Mouse (Mus musculus) thymus, adult 18-20 months (tissue): ENCODE measurements around the gene Hepacam2.
A peak's percentile ranks its signal among the peaks of the same experiment; 100 is the strongest.
"Not testable (repeated sequence)": the region's sequence is repeated elsewhere in the genome, so short reads cannot be mapped to it uniquely, and the experiment has no call there.

ENCODE experiments used
- DNase-seq, 2 experiments: peaks; one replicate each; pipeline ENCODE4 v3.0.0; 2022; ENCODE audit warnings: mixed read lengths in 2 of 2

Hepacam2 gene

DNA sequence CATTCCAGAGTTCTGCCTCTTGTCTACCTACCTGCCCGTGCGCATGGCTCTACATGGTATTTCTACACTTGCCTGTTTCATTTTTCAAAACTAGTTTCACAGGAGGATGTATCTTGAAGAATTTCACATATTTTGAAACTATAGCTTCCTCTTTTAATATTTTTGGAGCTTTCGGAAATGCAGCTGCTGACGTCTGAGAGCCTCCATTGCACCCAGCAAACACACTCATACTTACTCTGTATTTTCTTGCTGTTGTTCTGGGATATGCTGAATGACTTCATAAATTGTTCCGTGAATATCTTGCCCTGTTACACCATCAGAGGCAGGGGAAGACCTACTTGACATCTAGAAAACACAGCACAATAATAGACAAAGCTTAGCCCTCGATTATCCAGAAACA, 35.1 kb downstream of the Hepacam2 start:
- DNase-seq = no peak

DNA sequence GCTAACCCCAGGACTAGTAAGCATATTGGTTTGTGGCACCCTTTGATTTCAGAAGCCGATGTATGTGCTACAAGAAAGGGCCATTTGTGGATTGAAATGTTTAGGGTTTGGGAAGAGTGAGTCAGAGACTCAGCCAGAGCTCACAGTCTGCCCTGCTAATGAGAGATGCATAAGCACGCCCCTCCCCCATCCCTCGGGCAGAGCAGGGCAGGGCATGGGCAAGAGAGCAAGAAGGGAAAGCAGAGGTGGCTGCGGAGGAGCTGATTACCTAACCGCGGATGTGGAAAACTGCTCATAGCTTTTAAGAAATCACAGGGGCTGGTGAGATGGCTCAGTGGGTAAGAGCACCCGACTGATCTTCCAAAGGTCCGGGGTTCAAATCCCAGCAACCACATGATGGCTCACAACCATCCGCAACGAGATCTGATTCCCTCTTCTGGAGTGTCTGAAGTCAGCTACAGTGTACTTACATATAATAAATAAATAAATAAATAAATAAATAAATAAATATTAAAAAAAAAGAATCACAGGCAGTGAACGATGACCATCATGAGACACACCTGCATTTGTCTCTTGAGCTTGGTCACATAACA, 42.1 kb downstream of the Hepacam2 start:
- no peak for DNase-seq

DNA sequence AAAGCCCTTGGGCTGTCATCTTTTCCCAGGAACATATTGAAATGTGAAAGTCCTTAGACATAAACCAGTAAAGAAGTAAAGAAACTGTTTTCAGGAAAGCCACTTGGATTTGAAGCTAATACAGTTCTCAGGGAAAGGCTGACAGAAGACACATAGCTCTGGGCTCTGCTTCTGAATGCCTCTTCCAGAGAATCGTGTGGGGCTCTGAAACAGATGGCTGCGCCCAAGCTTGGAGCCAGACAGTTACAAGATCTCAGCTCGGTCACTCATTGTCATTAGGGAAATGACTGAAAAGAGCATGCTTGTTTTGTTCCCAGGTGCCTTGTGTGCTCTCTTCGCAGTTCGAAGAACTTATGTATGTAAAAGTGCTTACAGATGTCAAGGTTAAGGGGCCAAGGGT, 43.7 kb downstream of the Hepacam2 start:
- no peak for DNase-seq

DNA sequence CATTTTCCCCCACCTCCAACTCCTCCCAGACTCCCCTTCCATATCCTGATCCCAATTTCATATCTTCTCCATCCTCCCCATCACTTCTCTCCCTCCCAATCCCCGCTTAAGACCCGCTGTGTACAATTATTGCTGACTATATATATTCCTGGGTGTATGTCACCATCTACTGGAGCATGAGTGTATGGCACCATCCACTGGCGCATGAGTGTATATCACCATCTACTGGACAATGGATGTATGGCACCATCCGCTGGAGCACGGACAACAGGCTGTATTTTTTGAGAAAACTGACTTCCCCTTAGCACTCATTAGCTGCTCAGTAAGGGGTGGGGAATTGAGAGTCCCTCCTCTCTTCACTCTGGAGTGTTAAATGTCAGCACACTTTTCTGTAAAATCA, 50.7 kb downstream of the Hepacam2 start:
- DNase-seq = peak; percentile 11 to 35

DNA sequence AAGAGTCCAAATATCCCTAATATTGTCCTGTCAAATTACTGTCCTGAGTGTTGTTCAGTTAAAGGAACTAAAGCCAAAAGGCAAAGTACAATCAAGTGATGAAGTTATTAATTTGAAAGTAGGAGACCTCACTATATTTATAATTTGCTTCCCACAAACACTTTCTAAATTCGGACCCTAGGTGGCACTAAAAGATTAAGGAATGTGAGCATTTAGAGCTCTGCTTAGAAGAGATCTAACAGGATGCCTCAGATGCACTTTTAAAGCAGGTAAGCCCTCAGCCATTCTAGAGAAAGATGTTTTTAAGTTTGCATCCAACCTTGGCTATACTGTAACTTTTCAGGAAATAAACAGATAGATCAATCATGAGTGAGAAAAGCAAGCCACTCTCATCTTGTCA, 54.2 kb downstream of the Hepacam2 start:
- DNase-seq = no peak

DNA sequence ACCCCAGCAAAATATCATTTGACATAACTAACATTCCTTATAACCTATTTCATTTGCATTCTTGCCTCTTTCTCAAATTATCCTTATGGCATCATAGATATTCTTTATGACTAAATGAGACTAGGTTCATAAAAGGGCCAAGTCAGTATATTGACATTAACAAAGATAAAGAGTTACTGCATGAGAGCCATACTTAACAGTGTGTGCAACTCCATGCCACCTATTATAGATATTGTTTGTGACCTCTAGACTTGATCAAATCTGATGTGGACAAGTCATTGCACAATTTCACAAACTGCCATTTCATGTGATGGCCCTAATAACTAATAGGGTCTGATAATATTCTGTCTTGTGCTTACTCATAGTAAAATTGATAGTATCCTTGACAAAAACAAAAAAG, 62.0 kb downstream of the Hepacam2 start:
- DNase-seq = no peak

DNA sequence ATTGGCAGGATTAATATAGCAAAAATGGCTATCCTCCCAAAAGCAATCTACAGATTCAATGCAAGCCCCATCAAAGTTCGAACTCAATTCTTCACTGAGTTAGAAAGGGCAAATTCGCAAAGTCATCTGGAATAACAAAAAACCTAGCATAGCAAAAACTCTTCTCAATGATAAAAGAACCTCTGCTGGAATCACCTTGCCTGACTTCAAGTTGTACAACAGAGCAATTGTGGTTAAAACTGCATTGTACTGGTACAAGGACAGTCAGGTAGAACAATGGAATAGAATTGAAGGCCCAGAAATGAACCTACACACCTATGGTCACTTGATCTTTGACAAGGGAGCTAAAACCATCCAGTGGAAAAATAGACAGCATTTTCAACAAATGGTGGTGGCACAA, 67.1 kb downstream of the Hepacam2 start:
- DNase-seq = not testable (repeated sequence)

DNA sequence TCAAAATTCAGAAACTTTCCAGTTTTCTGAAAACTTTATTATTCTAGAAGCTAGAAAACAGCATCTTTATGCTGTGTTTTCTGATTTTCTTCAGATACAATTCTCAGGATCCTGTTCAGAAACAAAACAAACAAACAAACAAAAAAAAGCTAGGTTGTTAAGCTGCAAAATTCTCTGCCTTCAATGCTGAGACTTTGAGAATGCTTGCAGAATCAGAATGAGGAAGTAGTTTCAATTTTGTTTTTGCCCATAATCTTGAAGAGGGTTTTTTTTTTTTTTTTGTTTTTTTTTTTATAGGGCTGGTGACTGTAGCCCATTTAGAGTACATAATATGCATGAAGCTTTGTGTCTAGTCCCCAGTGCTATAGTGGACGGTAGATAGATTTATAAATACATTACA, 71.1 kb downstream of the Hepacam2 start:
- no peak for DNase-seq

DNA sequence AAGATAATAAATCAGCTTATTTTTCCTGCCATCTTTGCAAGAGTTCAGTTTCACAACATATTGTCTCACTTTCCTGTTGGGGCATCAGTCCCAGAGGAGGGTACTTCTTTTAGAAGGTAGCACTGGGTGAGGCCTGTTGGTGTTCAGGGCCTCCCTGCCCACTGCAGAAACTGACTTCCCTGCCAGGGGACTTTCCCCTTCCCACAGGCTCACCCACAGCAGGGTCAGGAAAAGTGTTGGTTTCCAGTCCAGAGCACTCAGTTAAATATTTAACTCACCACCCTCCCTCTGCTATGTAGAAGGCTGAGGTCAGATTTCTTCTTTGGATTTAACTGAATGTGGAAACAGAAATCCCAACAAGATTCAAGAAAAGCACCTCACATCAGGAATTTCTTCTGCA, 72.8 kb downstream of the Hepacam2 start:
- not testable (repeated sequence) for DNase-seq

DNA sequence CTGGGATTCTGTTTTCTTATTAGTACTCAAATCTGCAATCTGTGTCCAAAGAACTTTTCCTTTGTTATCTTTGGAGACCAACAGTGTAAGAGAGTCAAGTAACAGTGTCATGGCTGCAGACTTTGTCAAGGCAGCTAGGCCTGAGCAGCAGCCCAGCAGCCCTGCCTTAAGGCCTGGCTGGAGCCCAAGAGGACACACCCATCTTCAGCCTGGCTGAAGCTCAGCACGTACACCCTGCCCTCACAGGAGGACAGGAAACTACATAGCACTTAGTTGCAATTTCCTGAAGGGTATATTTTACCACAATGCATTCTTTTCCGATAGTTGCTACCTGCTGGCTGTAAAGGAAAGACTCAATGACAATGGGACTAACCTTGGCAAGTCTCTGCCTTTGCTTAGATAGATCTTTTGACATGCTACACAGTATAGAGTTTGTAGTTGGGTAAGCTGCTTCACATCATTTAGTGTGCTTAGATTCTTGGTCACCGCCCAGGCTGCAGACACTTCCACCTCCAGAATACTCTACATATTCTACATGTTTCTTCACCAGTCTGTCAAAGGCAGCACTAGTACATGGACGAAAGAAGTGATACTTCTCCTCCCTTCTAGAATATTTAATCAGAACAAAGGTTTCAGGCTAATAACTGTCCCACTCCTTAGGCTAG, 73.4 kb downstream of the Hepacam2 start:
- DNase-seq = not testable (repeated sequence)
